Mouse (Mus musculus) lung, embryonic 15.5 days (tissue): ENCODE data around the gene Vsx2. TPM values are rescaled to one million over a fixed set of nuclear protein-coding genes. Genes with fewer than 3 reads are reported as not detected.
A peak's percentile ranks its signal among the peaks of the same experiment; 100 is the strongest.

Source experiments
- ATAC-seq: fragments of 200-750 bp; cut with Nextera tagmentation; 2 replicates; pipeline ENCODE4 v1.8.0; 2017; ENCODE audit warnings: moderate number of reproducible peaks, borderline replicate concordance; ENCODE audit not compliant: low FRiP score, low TSS enrichment; ENCODE audit errors: extremely low read depth
- H3K27ac ChIP-seq: fragments of 300-500 bp; sonication (generic); 2 replicates; pipeline ENCODE4 v1.5.1; 2015; ENCODE audit warnings: moderate library complexity, mild to moderate bottlenecking, inconsistent platforms
- H3K27me3 ChIP-seq: fragments of 300-500 bp; sonication (generic); 2 replicates; pipeline ENCODE4 v1.6.1; 2015; ENCODE audit warnings: inconsistent platforms
- H3K36me3 ChIP-seq: fragments of 300-500 bp; sonication (generic); 2 replicates; pipeline ENCODE4 v1.6.1; 2015; ENCODE audit warnings: inconsistent platforms
- H3K4me1 ChIP-seq: fragments of 300-500 bp; sonication (generic); 2 replicates; pipeline ENCODE4 v1.6.1; 2015; ENCODE audit warnings: inconsistent platforms
- H3K4me2 ChIP-seq: fragments of 300-500 bp; sonication (generic); 2 replicates; pipeline ENCODE4 v1.6.1; 2015; ENCODE audit warnings: inconsistent platforms, mild to moderate bottlenecking, moderate library complexity
- H3K4me3 ChIP-seq: fragments of 300-500 bp; sonication (generic); 2 replicates; pipeline ENCODE4 v1.5.1; 2015; ENCODE audit warnings: mild to moderate bottlenecking, inconsistent platforms
- H3K9ac ChIP-seq: fragments of 300-500 bp; sonication (generic); 2 replicates; pipeline ENCODE4 v1.6.1; 2015; ENCODE audit warnings: inconsistent platforms
- H3K9me3 ChIP-seq: fragments of 300-500 bp; sonication (generic); 2 replicates; pipeline ENCODE4 v1.6.1; 2016; ENCODE audit warnings: inconsistent platforms
- WGBS: fragments of 180-500 bp; shearing (Covaris S2); methylation state at CpG from one replicate; pipeline ENCODE4 v1.1.7; 2015; 5-methylcytosine and 5-hydroxymethylcytosine counted together
- polyA plus RNA-seq: library from polyadenylated mRNA; unstranded; fragments of >200 nt; fragmentation: Nextera tagmentation; extraction: Ambion mirVana; gene quantifications from 2 replicates; pipeline ENCODE4 v1.2.1, GENCODE M21; 2015

Vsx2 gene
- polyA plus RNA-seq, 1 experiment from 2014 or later = not detected

GRCm38 (mm10) chr12:84577768-84578439 is 8.3 kb downstream of the Vsx2 start:
- Histone ChIP-seq H3K4me1 (no peaks in the 10 kb centered on the region), H3K4me3 (no peak overlapping the region), H3K27me3 (peaks cover 19% of the 10 kb centered on the region), H3K4me2 (no peak overlapping the region), H3K27ac (no peak overlapping the region), H3K9me3 (no peaks in the 10 kb centered on the region), H3K9ac (no peak overlapping the region), H3K36me3 (no peaks in the 10 kb centered on the region)
- 70% methylated on average over 11 of the region's 11 CpGs for WGBS
- ATAC-seq = no peak

GRCm38 (mm10) chr12:84578440-84578770 is 8.8 kb downstream of the Vsx2 start:
- Histone ChIP-seq H3K36me3 (no peaks in the 10 kb centered on the region), H3K27ac (no peak overlapping the region), H3K4me2 (no peak overlapping the region), H3K9ac (no peak overlapping the region), H3K27me3 (peaks cover 14% of the 10 kb centered on the region), H3K9me3 (no peaks in the 10 kb centered on the region), H3K4me1 (no peaks in the 10 kb centered on the region), H3K4me3 (no peak overlapping the region)
- 0 out of 2 replicates have a peak, but pooled peaks have one; percentile 27 for ATAC-seq
- 38% methylated on average over 5 of the region's 5 CpGs for WGBS

- Histone ChIP-seq H3K36me3 (no peaks in the 10 kb centered on the region), H3K27me3 (no peaks in the 10 kb centered on the region), H3K9ac (no peak overlapping the region), H3K27ac (no peak overlapping the region), H3K9me3 (no peaks in the 10 kb centered on the region), H3K4me3 (no peak overlapping the region), H3K4me2 (no peak overlapping the region), H3K4me1 (no peaks in the 10 kb centered on the region)
- ATAC-seq = no peak
- WGBS = 85% methylated on average over 2 of the region's 2 CpGs
Observed at GRCm38 (mm10) chr12:84581285-84581684, 11.7 kb downstream of the Vsx2 start.

- peak overlapping the region; percentile 57 for H3K4me3 ChIP-seq
- H3K36me3 ChIP-seq = no peaks in the 10 kb centered on the region
- H3K4me2 ChIP-seq = peak overlapping the region; percentile 100
- WGBS = under 1% methylated on average over 54 of the region's 54 CpGs
- ATAC-seq = 0 out of 2 replicates have a peak, but pooled peaks have one; percentile 23
- H3K4me1 ChIP-seq = peaks cover 8% of the 10 kb centered on the region; the same call in 1 of the 2 replicates
- no peaks in the 10 kb centered on the region for H3K27me3 ChIP-seq
- no peak overlapping the region for H3K27ac ChIP-seq
- H3K9me3 ChIP-seq = no peaks in the 10 kb centered on the region
- H3K9ac ChIP-seq = peak overlapping the region; percentile 69
Observed at GRCm38 (mm10) chr12:84589825-84590761, 20.5 kb downstream of the Vsx2 start.

GRCm38 (mm10) chr12:84598324-84598723 is 28.8 kb downstream of the Vsx2 start:
- no peak overlapping the region for H3K27ac ChIP-seq
- 0 out of 2 replicates have a peak, but pooled peaks cover 6% of the 10 kb centered on the region for H3K27me3 ChIP-seq
- 8% methylated on average over 8 of the region's 8 CpGs for WGBS
- no peaks in the 10 kb centered on the region for H3K9me3 ChIP-seq
- H3K36me3 ChIP-seq = no peaks in the 10 kb centered on the region
- no peak overlapping the region for H3K4me3 ChIP-seq
- H3K4me1 ChIP-seq = no peaks in the 10 kb centered on the region
- H3K4me2 ChIP-seq = no peak overlapping the region
- no peak overlapping the region for H3K9ac ChIP-seq
- no peak for ATAC-seq

GRCm38 (mm10) chr12:84604001-84604400 is 34.4 kb downstream of the Vsx2 start:
- Histone ChIP-seq H3K27me3 (no peaks in the 10 kb centered on the region), H3K9me3 (no peaks in the 10 kb centered on the region), H3K27ac (no peak overlapping the region), H3K36me3 (peaks cover 9% of the 10 kb centered on the region; the same call in 1 of the 2 replicates), H3K4me2 (no peak overlapping the region), H3K4me3 (no peak overlapping the region), H3K4me1 (no peaks in the 10 kb centered on the region), H3K9ac (no peak overlapping the region)
- 78% methylated on average over 7 of the region's 7 CpGs for whole genome bisulfite sequencing
- no peak for ATAC-seq

GRCm38 (mm10) chr12:84605860-84606259 is 36.3 kb downstream of the Vsx2 start:
- H3K36me3 ChIP-seq = peaks cover 9% of the 10 kb centered on the region; the same call in 1 of the 2 replicates
- H3K4me1 ChIP-seq = no peaks in the 10 kb centered on the region
- H3K9ac ChIP-seq = no peak overlapping the region
- 78% methylated on average over 7 of the region's 7 CpGs for WGBS
- H3K4me3 ChIP-seq = no peak overlapping the region
- no peak overlapping the region for H3K27ac ChIP-seq
- no peaks in the 10 kb centered on the region for H3K27me3 ChIP-seq
- H3K9me3 ChIP-seq = no peaks in the 10 kb centered on the region
- ATAC-seq = no peak
- no peak overlapping the region for H3K4me2 ChIP-seq

GRCm38 (mm10) chr12:84611718-84612117 is 42.2 kb downstream of the Vsx2 start:
- H3K9me3 ChIP-seq = no peaks in the 10 kb centered on the region
- no peak overlapping the region for H3K9ac ChIP-seq
- H3K4me3 ChIP-seq = no peak overlapping the region
- H3K4me2 ChIP-seq = no peak overlapping the region
- no peaks in the 10 kb centered on the region for H3K4me1 ChIP-seq
- no peak for ATAC-seq
- WGBS = 83% methylated on average over 10 of the region's 10 CpGs
- H3K27ac ChIP-seq = no peak overlapping the region
- no peaks in the 10 kb centered on the region for H3K27me3 ChIP-seq
- no peaks in the 10 kb centered on the region; the same call in 1 of the 2 replicates for H3K36me3 ChIP-seq

GRCm38 (mm10) chr12:84612518-84612917 is 43.0 kb downstream of the Vsx2 start:
- no peak for ATAC-seq
- H3K27ac ChIP-seq = no peak overlapping the region

GRCm38 (mm10) chr12:84614001-84614400 is 44.4 kb downstream of the Vsx2 start:
- Histone ChIP-seq H3K4me2 (no peak overlapping the region), H3K9ac (no peak overlapping the region), H3K27ac (no peak overlapping the region), H3K4me3 (no peak overlapping the region), H3K36me3 (no peaks in the 10 kb centered on the region), H3K4me1 (no peaks in the 10 kb centered on the region), H3K9me3 (no peaks in the 10 kb centered on the region), H3K27me3 (no peaks in the 10 kb centered on the region)
- ATAC-seq = no peak
- 82% methylated on average over 11 of the region's 11 CpGs for WGBS

More at GRCm38 (mm10) chr12:84612518-84612917, 43.0 kb downstream of the Vsx2 start:
- H3K4me2 ChIP-seq = no peak overlapping the region
- no peaks in the 10 kb centered on the region for H3K4me1 ChIP-seq
- H3K27me3 ChIP-seq = no peaks in the 10 kb centered on the region
- no peak overlapping the region for H3K9ac ChIP-seq
- H3K9me3 ChIP-seq = no peaks in the 10 kb centered on the region
- WGBS = 45% methylated on average over 8 of the region's 8 CpGs
- no peak overlapping the region for H3K4me3 ChIP-seq
- no peaks in the 10 kb centered on the region; the same call in 1 of the 2 replicates for H3K36me3 ChIP-seq

GRCm38 (mm10) chr12:84614524-84614923 is 45.0 kb downstream of the Vsx2 start:
- no peak overlapping the region for H3K27ac ChIP-seq
- no peak overlapping the region for H3K4me3 ChIP-seq
- no peak for ATAC-seq

More at GRCm38 (mm10) chr12:84614524-84614923, 45.0 kb downstream of the Vsx2 start:
- Histone ChIP-seq H3K4me2 (no peak overlapping the region), H3K4me1 (no peaks in the 10 kb centered on the region), H3K9me3 (no peaks in the 10 kb centered on the region), H3K9ac (no peak overlapping the region), H3K27me3 (no peaks in the 10 kb centered on the region), H3K36me3 (no peaks in the 10 kb centered on the region)
- 56% methylated on average over 7 of the region's 7 CpGs for WGBS
